Comparison of ENCODE assay signal across 10 mouse cellular contexts in the genomic region with DNA sequence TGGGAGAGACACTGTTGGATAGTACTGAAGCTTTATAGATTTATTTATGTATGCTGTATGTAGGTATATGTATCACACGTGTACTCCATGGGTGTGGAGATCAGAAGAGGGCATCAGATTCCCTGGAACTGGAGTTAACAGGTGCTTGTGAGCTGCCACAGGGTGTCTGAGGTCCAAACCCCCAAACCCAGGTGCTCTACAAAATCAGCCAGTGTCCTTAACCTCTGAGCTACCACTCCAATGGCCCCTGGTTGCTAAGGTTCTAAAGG. TPM values are rescaled to one million over a fixed set of nuclear protein-coding genes. Genes with fewer than 3 reads are reported as not detected.
DNase-seq lines count a peak whose midpoint lies in the region; ATAC-seq and TF ChIP-seq lines count a peak whose summit lies in the region.
"Had no signal": no experiment of that assay in that cellular context is flagged by ENCODE, and none has a peak within 500 bp of the region (broad histone marks: within the 10 kb centered on the region; RNA-seq: fewer than 3 reads in every experiment).

No protein-coding gene starts in this region.

- WGBS in heart, postnatal 0 days, result 0% methylated on average over 1 of the region's 1 CpGs
- WGBS in embryonic facial prominence, embryonic 10.5 days, result 6% methylated on average over 1 of the region's 1 CpGs
- WGBS in hindbrain, embryonic 16.5 days, result 0% methylated on average over 1 of the region's 1 CpGs
- WGBS in midbrain, embryonic 15.5 days, result 0% methylated on average over 1 of the region's 1 CpGs

- no peak for ATAC-seq in heart, postnatal 0 days (ENCODE audit: insufficient read depth, low read depth)
- no peak; the same call in 1 of the 2 replicates for ATAC-seq in hindbrain, embryonic 16.5 days
- peak; percentile 31 for ATAC-seq in midbrain, embryonic 15.5 days (replicated peaks)

- 0 out of 2 replicates have a peak, but pooled peaks cover 5% of the 10 kb centered on the region for H3K4me1 ChIP-seq in heart, postnatal 0 days (ENCODE audit: control insufficient read depth, insufficient read depth)
- peaks cover 20% of the 10 kb centered on the region for H3K4me1 ChIP-seq in embryonic facial prominence, embryonic 10.5 days
- H3K4me1 ChIP-seq in hindbrain, embryonic 16.5 days (ENCODE audit: control insufficient read depth, insufficient read depth, low read depth, low read length), result peaks cover 11% of the 10 kb centered on the region
- peaks cover 19% of the 10 kb centered on the region for H3K4me1 ChIP-seq in midbrain, embryonic 15.5 days

- H3K4me3 ChIP-seq in heart, postnatal 0 days (ENCODE audit: low read depth, low read length), result peak overlapping the region; percentile 53
- peak overlapping the region; percentile 62 for H3K4me3 ChIP-seq in embryonic facial prominence, embryonic 10.5 days
- H3K4me3 ChIP-seq in hindbrain, embryonic 16.5 days (ENCODE audit: low read length), result peak overlapping the region; percentile 42
- peak overlapping the region; percentile 38 for H3K4me3 ChIP-seq in midbrain, embryonic 15.5 days

- H3K9me3 ChIP-seq in heart, postnatal 0 days (replicated peaks; ENCODE audit: control insufficient read depth, low read length), result no peaks in the 10 kb centered on the region
- no peaks in the 10 kb centered on the region for H3K9me3 ChIP-seq in embryonic facial prominence, embryonic 10.5 days
- H3K9me3 ChIP-seq in hindbrain, embryonic 16.5 days (ENCODE audit: control insufficient read depth, low read length), result no peaks in the 10 kb centered on the region
- H3K9me3 ChIP-seq in midbrain, embryonic 15.5 days, result no peaks in the 10 kb centered on the region

- H3K27ac ChIP-seq in heart, postnatal 0 days (ENCODE audit: low read depth), result no peak overlapping the region
- peak overlapping the region; percentile 96 for H3K27ac ChIP-seq in embryonic facial prominence, embryonic 10.5 days (replicated peaks)
- H3K27ac ChIP-seq in hindbrain, embryonic 16.5 days (ENCODE audit: low read depth, low read length), result peak overlapping the region; percentile 93
- H3K27ac ChIP-seq in midbrain, embryonic 15.5 days, result peak overlapping the region; percentile 93

- no peaks in the 10 kb centered on the region for H3K27me3 ChIP-seq in heart, postnatal 0 days (ENCODE audit: control insufficient read depth, insufficient read depth, low read length)
- H3K27me3 ChIP-seq in embryonic facial prominence, embryonic 10.5 days (replicated peaks; ENCODE audit: low read depth, poor library complexity, severe bottlenecking), result no peaks in the 10 kb centered on the region
- H3K27me3 ChIP-seq in hindbrain, embryonic 16.5 days (replicated peaks; ENCODE audit: control insufficient read depth, insufficient read depth, low read length), result no peaks in the 10 kb centered on the region
- no peaks in the 10 kb centered on the region for H3K27me3 ChIP-seq in midbrain, embryonic 15.5 days (replicated peaks)

- no peaks in the 10 kb centered on the region for H3K36me3 ChIP-seq in heart, postnatal 0 days (replicated peaks; ENCODE audit: control insufficient read depth, insufficient read depth, low read length)
- no peaks in the 10 kb centered on the region for H3K36me3 ChIP-seq in embryonic facial prominence, embryonic 10.5 days (replicated peaks)
- H3K36me3 ChIP-seq in hindbrain, embryonic 16.5 days (ENCODE audit: control insufficient read depth, insufficient read depth, low read length), result no peaks in the 10 kb centered on the region
- H3K36me3 ChIP-seq in midbrain, embryonic 15.5 days (replicated peaks), result no peaks in the 10 kb centered on the region

- no peak for TF ChIP-seq CTCF in heart, postnatal 0 days (IDR thresholded peaks at IDR 0.05; ENCODE audit: low read depth)

- no peak for TF ChIP-seq EP300 in heart, postnatal 0 days (IDR thresholded peaks at IDR 0.05; ENCODE audit: low read depth)

- H3K4me2 ChIP-seq in heart, postnatal 0 days (ENCODE audit: low read depth, low read length), result peak overlapping the region; percentile 58
- peak overlapping the region; percentile 69 for H3K4me2 ChIP-seq in hindbrain, embryonic 16.5 days (ENCODE audit: low read length)
- peak overlapping the region; percentile 57 for H3K4me2 ChIP-seq in midbrain, embryonic 15.5 days

- DNase-seq in heart, postnatal 0 days (ENCODE audit: low spot score), result no peak
- no peak for DNase-seq in heart, postnatal 4 days
- DNase-seq in embryonic facial prominence, embryonic 10.5 days (ENCODE audit: low spot score), result no peak
- no peak for DNase-seq in gastrocnemius, postnatal 4 days (ENCODE audit: low spot score in 2 of 2)
- DNase-seq in adrenal gland, adult 18-20 months (ENCODE audit: low spot score in 2 of 2), result no peak
- no peak for DNase-seq in c-Kit-positive CD71-positive TER-119-positive erythroid progenitor cells, embryonic 14.5 days (ENCODE audit: low spot score)

- no peak overlapping the region for H3K9ac ChIP-seq in heart, postnatal 0 days (replicated peaks; ENCODE audit: low read depth, low read length)
- peak overlapping the region; percentile 73 for H3K9ac ChIP-seq in hindbrain, embryonic 16.5 days (ENCODE audit: low read depth, low read length)
- H3K9ac ChIP-seq in midbrain, embryonic 15.5 days, result peak overlapping the region; percentile 41

RNA-seq across cellular contexts. Expression of a gene that starts 39.7 kb away (rescaled TPM):
- total RNA-seq in heart, postnatal 0 days (2014; rRNA removed; ENCODE audit: low replicate concordance), result not detected in 2 replicates
- not detected in 2 replicates for polyA plus RNA-seq in heart, postnatal 0 days (2015; fragmentation: Nextera tagmentation; extraction: Ambion mirVana)
- total RNA-seq in heart, postnatal 4 days (2021), result not detected
- polyA plus RNA-seq in embryonic facial prominence, embryonic 10.5 days (2016; fragmentation: Nextera tagmentation; extraction: Ambion mirVana), result not detected in 2 replicates
- not detected in 2 replicates for polyA plus RNA-seq in hindbrain, embryonic 16.5 days (2015; fragmentation: Nextera tagmentation; extraction: Ambion mirVana)
- polyA plus RNA-seq in midbrain, embryonic 15.5 days (2015; fragmentation: Nextera tagmentation; extraction: Ambion mirVana), result not detected in 2 replicates
- total RNA-seq in gastrocnemius, postnatal 4 days (2021), result not detected
- total RNA-seq in adrenal gland, adult 18-20 months (2021), result not detected
- total RNA-seq: liver, adult 2 months had no signal
- polyA plus RNA-seq: liver, adult 2 months; Patski had no signal
